Comparison of ENCODE assay signal across 8 mouse cellular contexts in the genomic region with DNA sequence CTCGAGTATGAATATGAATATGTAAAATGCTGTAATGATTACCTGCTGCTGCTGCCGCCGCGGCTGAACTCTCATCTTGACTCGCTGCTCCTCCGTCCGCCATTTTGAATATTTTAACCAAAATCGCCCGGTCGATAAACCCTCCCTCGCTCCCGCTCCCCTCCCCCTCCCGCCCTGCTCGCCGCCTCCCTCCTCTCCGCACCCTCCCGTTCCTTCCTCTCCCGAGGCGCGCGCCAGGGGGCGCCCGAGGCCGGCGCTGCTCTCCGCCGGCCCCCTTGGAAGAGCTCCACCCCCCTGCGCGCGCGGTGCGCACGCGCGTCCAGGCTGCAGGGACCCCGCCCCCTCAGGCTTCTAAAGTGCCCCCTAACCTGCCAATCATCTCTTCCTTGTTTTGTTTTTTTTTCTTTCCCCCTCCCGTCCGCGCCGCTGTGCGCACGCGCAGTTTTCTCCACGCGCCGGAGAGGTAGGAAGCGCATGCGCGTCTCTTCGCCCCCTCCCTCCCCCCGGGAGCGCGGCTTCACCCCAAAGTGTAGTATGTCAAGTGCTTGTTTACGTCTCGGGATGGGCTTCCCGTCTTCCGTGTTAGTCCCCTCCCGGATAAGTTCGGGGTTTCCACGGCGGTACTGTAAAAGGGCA. TPM values are rescaled to one million over a fixed set of nuclear protein-coding genes. Genes with fewer than 3 reads are reported as not detected.
DNase-seq lines count a peak whose midpoint lies in the region; ATAC-seq lines count a peak whose summit lies in the region.

A gene (minus strand): TSS at position 159 of the 636 bp plus-strand sequence.

- H3K9ac ChIP-seq in intestine, embryonic 14.5 days (ENCODE audit: low read length), result peak within 1 kb of the TSS; percentile 94

- H3K27ac ChIP-seq in intestine, embryonic 14.5 days (ENCODE audit: low read depth), result peak within 1 kb of the TSS; percentile 76

- no peaks in the 10 kb centered on the region for H3K36me3 ChIP-seq in intestine, embryonic 14.5 days (ENCODE audit: control insufficient read depth, insufficient read depth, low read length)

- peaks cover 11% of the 10 kb centered on the region; the same call in 1 of the 2 replicates for H3K4me1 ChIP-seq in intestine, embryonic 14.5 days (replicated peaks; ENCODE audit: control insufficient read depth, insufficient read depth, low read length)

- peak; percentile 95 to 97 for DNase-seq in adrenal gland, adult 18-20 months (ENCODE audit: low spot score in 2 of 2)
- peak; percentile 99 for DNase-seq in embryo, embryonic 11 days
- DNase-seq in gastrocnemius, postnatal 25 days, result peak; percentile 97
- peak; percentile 97 for DNase-seq in intestine, embryonic 14.5 days (ENCODE audit: low spot score)
- DNase-seq in left cerebral cortex, postnatal 14 days (ENCODE audit: low spot score in 2 of 2), result peak; percentile 97 to 98
- peak; percentile 100 for DNase-seq in mesoderm, embryonic 11.5 days (ENCODE audit: low read depth, low spot score)
- DNase-seq in right cerebral cortex, postnatal 36 days (ENCODE audit: low spot score in 2 of 2), result peak; percentile 94 to 95
- peak; percentile 98 for DNase-seq in yolk sac, embryonic 10.5 days (ENCODE audit: low spot score)

- no peaks in the 10 kb centered on the region for H3K9me3 ChIP-seq in intestine, embryonic 14.5 days (ENCODE audit: control insufficient read depth, low read length)

- intact Hi-C loops in left cerebral cortex, postnatal 14 days (cut with DNase I), result loop anchor here (2.0 kb wide), 1 partner anchor 150 kb away; no protein-coding TSS in a partner anchor

- peak; percentile 86 for ATAC-seq in intestine, embryonic 14.5 days (replicated peaks; ENCODE audit: low FRiP score, low TSS enrichment, low read depth)

- 1% methylated on average over 49 of the region's 61 CpGs for WGBS in intestine, embryonic 14.5 days

- peak within 1 kb of the TSS; percentile 67 for H3K4me2 ChIP-seq in intestine, embryonic 14.5 days (ENCODE audit: low read length)

- peak within 1 kb of the TSS; percentile 83 for H3K4me3 ChIP-seq in intestine, embryonic 14.5 days (ENCODE audit: low read depth, low read length)

- no peaks in the 10 kb centered on the region for H3K27me3 ChIP-seq in intestine, embryonic 14.5 days (replicated peaks; ENCODE audit: control insufficient read depth, insufficient read depth, low read length)

RNA-seq across cellular contexts. Expression of the gene that starts here (rescaled TPM):
- 1 to 10 TPM; 8.2 to 8.4 TPM for total RNA-seq in adrenal gland, adult 18-20 months (2021)
- total RNA-seq in gastrocnemius, postnatal 25 days (2021), result 1 to 10 TPM; 4.8 to 6.3 TPM
- 18.7 and 20.1 TPM in 2 replicates for polyA plus RNA-seq in intestine, embryonic 14.5 days (2014; fragmentation: Nextera tagmentation; extraction: Ambion mirVana)
- 10 to 100 TPM; 14.2 to 18.0 TPM for total RNA-seq in left cerebral cortex, postnatal 14 days (2021)

Comparison
In these comparisons a context has a peak if more than half of its experiments do, and no peak if none do; other contexts are left out.
1. Peak in every context shown above with its lines: DNase-seq, ATAC-seq, H3K4me3 ChIP-seq and H3K27ac ChIP-seq.